Mouse (Mus musculus) right cerebral cortex, postnatal 25 days (tissue): Measurements from ENCODE around the gene Psmb8.

Experiments used
- DNase-seq: peaks from one replicate; pipeline ENCODE4 v3.0.0; 2022

The Psmb8 gene

DNA sequence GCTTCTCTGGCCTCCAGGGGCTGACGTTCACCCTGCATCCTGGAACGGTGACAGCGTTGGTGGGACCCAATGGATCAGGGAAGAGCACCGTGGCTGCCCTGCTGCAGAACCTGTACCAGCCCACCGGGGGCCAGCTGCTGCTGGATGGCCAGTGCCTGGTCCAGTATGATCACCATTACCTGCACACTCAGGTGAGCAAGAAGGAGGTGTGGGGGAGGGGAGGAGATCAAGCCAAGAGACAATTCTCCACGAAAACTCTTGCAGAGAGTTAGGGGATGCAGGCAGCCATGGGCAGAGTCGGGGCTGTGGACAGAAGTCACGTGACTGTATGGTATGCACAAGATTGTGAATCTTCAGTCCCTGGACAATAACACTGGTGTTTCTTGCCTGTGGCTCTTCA, 4.1 kb upstream of the Psmb8 start:
- no peak for DNase-seq

DNA sequence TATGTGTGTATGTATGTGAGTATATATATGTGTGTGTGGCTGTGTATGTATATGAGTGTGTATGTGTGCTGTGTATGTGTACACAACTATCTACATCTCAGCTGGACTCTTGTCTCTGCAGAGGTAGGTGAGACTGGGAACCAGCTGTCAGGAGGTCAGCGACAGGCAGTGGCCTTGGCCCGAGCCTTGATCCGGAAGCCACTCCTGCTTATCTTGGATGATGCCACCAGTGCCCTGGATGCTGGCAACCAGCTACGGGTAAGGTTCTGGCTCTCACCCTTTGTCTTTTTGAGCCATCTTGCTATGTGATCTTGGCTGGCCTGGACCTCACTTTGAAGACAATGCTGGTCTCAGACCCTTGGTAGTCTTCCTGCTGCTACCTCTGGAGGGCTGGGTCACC, 2.8 kb upstream of the Psmb8 start:
- DNase-seq: no peak

DNA sequence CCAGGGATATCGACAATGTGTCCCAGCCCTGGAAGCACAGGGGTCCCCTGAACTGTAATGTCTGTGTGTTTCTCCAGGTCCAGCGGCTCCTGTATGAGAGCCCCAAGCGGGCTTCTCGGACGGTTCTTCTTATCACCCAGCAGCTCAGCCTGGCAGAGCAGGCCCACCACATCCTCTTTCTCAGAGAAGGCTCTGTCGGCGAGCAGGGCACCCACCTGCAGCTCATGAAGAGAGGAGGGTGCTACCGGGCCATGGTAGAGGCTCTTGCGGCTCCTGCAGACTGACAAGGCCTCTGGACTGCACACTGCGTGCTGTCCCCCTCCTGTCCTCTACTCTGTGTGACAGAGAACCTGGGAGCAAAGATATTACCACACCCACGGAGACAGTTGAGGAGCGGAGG, 1.0 kb upstream of the Psmb8 start:
- no peak for DNase-seq

DNA sequence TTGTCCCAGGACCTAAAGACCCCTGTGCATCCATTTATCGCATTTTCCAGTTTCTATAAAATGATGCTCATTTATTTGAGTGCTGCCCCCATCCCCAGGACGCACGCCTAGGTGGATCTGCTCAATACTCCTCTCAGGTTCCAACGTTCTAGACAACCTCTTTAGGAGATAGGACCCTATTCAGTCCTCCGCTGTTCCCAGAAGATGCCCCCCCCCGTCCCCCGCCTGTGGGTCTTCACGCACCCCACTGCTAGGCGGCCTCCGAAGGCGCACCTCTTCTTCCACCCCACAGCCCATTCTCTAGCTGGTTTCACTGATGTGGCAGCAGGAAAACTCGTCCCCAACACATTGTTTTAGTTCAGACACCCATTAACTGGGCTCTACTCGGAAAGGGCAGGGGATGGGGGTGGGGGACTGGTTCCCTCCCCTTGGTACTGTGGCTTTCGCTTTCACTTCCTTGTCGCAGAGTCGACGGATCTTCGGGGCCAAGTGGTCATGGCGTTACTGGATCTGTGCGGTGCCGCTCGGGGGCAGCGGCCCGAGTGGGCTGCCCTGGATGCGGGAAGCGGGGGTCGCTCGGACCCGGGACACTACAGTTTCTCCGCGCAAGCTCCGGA, 491 bp downstream of the Psmb8 start:
- no peak for DNase-seq

DNA sequence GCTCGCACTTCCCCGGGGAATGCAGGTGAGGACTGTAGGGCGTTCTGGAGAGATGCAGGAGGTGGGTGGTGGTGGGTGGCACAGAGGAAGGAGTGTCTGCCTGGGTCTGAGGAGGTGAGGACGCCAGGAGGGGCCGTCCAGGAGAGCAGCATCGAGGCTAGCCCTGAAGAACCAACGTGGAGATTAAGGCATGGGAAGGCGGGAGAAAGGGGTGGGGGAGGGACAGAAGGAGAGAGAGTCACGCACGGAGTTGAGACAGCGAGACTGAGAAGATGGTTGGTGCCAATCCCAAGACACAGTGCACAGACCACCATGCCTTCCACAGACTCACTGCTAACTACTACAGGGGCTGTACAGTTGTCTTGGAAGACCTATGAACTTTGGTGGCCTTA, 996 bp downstream of the Psmb8 start:
- DNase-seq: no peak

DNA sequence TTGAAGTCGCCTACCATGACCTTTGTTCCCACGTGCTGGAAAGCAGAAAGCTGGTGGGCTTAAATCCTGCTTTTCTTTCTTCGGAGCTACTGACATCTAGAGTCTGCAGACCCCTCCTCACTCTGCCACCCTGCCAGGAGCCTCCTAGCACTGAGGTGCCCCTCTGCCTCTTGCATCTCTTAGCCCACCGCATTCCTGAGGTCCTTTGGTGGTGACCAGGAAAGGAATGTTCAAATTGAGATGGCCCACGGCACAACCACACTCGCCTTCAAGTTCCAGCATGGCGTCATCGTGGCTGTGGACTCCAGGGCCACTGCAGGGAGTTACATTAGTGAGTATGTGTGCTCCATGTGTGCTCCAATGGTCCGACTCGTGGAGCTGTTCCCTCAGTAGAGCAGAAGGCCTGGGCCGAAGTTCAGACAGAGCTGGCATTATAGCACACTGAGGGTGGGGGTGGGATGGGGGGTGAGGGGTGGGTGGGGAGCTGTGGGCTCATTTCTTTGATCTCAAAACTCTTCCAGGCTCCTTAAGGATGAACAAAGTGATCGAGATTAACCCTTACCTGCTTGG, 1.6 kb downstream of the Psmb8 start:
- DNase-seq: no peak

DNA sequence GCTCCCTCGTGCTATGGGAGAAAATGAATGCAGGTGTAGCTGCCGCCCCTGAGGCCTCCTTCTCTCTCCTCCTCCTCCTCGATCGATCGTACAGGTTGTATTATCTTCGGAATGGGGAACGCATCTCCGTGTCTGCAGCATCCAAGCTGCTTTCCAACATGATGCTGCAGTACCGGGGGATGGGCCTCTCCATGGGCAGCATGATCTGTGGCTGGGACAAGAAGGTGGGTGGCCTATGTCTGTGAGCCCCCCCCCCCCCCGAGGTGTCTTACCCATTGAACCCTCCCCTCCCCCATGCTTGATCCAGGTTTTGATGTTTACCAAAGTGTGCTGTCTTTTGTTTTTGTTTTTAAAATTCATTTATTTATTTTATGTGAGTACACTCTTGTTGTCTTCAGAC, 2.5 kb downstream of the Psmb8 start:
- no peak for DNase-seq

DNA sequence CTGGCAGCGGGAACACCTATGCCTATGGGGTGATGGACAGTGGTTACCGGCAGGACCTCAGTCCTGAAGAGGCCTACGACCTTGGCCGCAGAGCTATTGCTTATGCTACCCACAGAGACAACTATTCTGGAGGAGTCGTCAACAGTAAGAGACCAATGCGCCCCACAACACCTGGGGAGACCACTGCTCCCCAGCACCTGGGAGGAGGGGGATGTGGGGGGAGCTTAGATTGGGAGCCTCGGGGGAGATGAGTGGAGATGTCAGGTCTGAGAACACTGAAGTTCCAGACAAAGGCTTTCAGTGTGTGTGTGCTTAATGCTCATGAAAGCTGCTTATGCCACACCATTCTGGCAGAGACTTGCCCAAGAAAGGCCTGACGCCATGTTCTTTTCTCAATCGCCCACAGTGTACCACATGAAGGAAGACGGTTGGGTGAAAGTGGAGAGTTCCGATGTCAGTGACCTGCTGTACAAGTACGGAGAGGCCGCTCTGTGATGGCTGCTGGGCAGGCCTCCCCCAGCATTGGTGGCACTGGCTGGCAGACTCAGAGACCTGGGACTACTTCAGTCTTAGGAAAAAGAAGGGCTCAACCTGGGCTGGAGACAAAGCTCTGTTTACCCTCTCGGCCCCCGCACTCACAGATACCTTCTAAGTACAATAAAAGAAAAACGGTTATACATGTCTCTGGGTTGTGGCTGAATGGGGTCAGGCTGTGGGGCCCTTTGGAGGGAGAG, 3.4 kb downstream of the Psmb8 start:
- no peak for DNase-seq

DNA sequence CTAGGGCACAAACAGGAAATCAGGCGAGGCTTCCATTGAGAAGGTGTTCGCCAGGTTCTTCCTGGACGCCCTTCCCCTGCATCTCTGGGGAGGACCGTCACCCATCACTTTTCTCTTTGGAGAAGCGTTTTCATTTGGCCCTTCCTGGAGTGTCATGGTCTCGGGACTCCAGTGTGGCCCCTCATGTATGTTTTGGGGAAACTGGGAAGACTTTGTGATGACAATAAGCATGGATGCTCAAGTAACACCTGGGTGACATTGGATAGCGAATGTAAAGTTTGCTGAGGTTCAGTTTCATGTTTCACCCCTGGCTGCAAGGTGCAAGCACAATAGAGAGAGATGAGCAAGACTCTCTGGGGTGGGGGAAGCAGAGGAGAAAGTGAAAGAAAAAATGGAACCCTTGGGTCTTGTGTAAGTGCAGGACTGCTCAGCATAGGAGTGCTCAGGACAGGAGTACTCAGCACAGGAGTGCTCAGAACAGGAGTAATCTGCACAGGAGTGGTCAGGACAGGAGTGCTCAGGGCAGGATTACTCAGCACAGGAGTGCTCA, 4.1 kb downstream of the Psmb8 start:
- no peak for DNase-seq

DNA sequence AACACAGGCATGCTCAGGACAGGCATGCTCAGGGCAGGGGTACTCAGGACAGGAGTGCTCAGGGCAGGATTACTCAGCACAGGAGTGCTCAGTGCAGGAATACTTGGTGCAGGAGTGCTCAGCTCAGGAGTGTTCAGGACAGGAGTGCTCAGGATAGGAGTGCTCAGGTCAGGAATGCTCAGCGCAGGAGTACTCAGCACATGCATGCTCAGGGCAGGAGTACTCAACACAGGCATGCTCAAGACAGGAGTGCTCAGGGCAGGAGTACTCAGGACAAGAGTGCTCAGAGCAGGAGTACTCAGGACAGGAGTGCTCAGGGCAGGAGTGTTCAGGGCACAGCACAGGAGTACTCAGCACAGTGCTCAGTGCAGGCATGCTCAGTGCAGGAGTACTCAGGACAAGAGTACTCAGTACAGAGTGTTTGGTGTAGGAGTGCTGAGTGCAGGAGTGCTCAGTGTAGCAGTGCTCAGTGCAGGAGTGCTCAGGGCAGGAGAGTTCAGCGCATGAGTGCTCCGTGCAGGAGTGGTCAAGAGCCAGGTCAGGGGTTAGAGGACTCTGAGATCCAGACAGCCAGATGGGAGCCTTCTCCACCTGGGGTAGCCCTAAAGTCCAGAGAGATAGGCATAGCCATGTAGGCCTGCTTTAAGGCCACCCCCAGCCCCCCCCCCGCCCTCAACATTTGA, 5.4 kb downstream of the Psmb8 start:
- no peak for DNase-seq

DNA sequence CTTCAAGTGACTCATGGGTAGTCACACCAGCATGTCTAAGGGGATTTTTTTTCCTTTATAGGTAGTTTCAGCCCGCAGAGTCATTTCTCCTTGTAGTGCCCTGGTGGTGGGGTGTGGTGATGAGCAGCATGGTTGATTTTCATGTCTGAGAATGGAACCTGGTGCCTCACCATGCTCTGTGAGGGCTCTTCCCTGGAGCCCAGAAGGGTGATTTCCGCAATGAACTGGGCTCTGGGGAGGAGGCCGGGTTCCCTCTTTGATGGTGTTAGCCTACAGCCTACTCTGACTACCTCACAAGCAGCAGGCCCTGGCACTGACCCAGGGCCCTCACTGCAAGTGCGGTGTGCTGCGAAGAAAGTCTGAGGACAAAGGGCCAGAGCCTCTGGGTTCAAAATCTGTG, 5.9 kb downstream of the Psmb8 start, which contains the start of gene Tap2:
TSS of gene Tap2 (plus strand) at position 84 of the 400 bp plus-strand sequence.
- no peak for DNase-seq

DNA sequence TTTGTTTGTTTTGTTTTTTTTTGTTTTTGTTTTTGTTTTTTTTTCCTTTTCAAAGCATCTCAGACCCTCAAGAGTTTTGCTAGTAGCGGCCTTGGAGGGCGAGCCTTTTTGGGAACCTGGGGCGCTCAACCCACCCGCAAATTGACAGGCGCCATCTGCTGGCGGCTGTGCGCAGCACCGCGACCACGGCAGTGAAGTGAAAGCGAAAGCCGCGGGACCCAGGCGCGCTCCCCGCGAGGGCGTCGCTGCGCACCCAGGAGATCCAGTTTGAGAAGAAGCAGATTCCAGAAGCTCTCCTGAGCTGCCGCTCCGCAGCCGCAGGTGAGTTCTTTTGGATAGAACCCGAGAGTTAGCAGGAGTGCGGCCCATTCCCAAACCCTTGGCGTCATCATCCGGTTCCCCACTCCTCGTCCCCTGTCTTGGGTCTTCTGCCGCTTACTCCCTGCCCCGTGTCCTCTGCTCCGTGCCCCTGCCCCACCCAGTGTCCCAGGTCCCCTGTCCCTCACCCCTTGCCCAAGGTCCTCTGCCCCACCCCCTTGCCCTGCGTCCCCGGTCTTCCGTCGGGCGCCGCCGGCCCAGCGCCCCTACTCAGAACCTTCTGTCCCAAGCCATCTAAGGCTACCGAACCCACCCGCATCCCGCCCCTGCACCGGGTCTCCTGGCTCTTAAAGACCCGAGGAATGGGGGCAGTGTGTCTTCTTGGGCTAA, 6.9 kb downstream of the Psmb8 start:
- DNase-seq: peak; percentile 82

DNA sequence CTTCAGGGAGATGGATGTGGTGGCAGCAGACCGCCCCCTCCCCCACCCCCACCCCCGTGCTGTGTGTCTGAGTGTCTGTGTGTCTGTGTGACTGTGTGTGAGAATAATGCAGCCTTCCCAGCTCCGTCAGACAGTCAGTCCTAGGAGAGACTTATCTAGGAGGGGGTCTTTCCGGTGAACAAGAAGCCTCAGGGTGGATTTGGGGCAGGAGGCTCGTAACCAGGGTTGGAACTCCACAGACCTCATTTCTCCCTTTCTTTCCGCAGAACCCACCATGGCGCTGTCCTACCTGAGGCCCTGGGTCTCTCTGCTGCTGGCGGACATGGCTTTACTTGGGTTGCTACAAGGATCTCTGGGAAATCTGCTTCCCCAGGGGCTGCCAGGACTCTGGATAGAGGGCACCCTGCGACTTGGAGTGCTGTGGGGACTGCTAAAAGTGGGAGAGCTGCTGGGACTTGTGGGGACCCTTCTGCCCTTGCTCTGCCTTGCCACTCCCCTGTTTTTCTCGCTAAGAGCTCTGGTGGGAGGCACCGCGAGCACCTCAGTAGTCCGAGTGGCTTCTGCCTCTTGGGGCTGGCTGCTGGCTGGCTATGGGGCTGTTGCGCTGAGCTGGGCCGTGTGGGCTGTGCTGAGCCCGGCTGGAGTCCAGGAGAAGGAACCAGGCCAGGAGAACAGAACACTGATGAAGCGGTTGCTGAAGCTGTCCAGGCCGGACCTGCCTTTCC, 7.7 kb downstream of the Psmb8 start:
- no peak for DNase-seq

DNA sequence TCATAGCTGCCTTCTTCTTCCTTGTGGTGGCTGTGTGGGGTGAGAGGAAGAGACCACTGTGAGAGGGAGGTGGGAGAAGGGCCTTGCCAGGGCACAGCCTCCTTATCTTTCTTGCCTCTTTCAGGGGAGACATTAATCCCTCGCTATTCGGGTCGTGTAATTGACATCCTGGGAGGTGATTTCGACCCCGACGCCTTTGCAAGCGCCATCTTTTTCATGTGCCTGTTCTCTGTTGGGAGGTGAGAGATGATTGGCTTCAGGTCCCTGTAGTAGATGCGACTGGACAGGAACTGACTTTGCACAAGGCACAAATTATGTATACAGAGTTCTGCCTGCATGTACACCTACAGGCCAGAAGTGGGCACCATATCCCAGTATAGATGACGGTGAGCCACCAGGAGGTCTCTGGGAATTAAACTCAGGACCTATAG, 8.2 kb downstream of the Psmb8 start:
- no peak for DNase-seq

DNA sequence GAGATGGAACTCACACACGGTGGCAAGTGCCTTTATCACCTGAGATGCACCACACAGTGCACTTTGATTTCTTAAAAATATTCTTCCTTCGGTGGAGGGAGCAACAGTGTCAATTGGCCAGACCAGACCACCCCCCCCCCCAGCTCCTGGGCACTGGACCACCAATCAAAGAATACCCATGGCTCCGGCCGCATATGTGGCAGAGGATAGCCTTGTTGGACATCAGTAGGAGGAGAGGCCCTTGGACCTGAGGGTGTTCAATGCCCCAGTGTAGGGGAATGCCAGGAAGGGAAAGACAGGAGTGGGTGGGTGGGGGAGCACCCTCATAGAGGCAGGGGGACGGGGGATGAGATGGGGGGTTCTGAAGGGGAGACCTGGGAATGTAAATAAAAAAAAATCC, 9.2 kb downstream of the Psmb8 start:
- no peak for DNase-seq

DNA sequence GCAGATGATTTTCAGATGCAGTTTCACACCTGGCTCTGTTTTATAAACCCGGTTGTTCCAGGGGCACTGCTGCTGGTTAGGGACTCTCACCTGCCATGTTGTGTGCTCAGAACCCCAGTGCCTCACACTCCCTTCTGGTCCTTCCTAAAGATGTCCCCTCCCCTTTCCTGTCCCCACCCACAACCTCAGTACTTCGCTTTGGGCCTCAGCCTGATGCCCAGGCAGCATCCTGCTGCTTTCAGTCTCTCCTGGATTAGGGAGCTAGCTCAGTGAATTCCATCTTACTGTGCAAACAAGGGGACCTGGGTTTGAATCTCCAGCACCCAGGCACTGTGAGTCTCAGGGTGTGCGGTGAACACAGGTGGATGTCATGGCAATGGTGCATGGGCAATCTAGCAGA, 9.9 kb downstream of the Psmb8 start:
- no peak for DNase-seq

DNA sequence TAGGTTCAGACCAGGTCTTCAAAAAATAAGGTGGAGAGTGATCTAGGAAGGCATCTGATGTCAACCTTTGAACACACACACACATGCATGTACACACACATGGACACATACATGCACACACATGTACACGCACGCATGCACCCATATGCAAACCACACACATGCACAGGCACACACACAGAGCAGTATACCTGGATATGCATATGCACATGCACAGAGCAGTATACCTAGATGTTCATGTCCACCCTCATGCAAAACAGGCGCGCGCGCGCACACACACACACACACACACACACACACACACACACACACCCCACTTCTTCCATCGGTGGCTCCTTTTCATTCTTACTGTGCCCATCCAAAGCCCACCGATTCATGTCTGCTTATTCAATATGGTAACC, 10.3 kb downstream of the Psmb8 start:
- no peak for DNase-seq

DNA sequence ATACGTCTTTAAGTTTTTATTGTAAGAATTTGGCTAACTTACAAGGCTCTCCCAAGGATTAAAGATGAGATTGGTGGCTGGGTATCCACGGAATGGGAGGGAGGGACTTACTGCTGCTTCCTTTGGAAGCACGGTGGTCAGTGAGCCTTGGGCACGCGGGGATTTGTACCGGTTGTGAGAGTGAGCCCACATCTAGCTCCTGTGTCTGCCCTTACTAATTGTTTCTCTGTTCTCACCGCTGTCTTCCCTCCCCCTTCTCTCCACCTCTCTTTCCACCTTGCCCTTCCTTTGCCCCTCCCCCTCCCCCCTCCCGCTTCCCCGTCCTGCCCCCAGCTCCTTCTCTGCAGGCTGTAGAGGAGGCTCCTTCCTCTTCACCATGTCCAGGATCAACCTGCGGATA, 10.9 kb downstream of the Psmb8 start:
- DNase-seq: no peak

DNA sequence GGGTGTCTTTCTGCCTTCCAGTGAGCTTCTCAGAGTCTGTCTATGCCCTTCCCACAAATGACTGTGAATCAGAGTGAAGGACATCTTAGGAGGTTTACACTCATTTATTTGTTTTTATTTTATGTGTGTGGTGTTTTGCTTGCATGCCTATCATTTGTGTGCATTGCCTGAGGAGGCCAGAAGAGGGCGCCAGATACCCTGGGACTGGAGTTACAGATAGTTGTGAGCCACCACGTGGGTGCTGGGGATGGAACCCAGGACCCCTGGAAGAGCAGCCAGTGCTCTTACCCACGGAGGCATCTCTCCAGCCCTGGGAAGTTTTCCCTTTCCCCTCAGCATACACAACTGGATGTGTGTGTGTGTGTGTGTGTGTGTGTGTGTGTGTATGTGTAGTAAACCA, 12.2 kb downstream of the Psmb8 start:
- DNase-seq: no peak

DNA sequence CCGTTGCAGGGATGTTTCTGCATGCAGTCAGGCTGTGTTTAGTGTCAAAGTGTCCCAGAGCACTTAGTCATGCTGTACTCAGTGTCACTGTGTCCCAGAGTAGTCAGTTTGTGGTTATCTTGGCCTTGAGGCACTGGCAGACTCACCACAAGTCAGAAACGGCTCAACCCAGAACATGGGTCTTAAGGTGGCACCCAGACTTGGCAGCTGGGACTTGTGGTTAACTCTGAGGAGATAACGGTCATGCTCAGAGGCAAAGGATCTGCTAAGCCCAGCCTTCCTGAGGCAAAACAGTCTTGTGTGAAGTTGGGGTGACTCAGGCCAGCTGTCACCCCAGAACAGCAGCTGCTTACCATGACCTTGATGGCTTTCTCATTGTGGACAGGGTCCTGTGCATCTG, 13.1 kb downstream of the Psmb8 start:
- DNase-seq: no peak

DNA sequence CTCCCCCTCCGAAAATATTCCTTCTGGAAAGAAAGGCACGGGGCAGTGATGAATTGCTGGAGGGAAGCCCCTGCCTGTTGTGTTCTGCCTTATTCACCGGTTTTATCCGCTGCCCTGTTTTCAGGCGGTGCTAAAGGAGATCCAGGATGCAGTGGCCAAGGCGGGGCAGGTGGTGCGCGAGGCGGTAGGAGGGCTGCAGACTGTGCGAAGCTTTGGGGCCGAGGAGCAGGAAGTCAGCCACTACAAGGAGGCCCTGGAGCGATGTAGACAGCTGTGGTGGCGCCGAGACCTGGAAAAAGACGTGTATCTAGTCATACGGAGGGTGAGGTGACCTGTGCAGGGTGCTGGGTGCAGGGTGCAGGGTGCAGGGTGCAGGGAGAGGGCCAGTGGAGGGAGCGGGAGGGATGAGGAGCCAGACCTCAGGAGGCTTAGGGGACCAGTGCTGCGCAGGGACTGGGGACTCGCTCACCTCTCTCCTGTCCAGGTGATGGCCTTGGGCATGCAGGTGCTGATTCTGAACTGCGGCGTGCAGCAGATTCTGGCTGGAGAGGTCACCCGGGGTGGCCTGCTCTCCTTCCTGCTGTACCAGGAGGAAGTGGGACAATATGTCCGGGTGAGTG, 14.3 kb downstream of the Psmb8 start:
- no peak for DNase-seq

DNA sequence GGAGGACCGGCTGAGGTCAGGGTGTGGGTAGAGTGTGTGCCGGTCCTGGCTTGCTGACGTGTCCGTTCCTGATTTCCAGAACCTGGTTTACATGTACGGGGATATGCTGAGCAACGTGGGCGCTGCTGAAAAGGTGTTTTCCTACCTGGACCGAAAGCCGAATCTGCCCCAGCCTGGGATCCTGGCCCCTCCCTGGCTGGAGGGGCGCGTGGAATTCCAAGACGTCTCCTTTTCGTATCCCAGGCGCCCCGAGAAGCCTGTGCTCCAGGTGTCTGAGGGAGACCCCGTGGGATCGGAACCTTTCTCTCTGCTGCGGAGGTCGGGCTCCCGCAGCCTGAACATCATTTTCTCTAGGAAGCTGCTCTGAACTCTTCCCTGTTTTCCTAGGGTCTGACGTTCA, 16.4 kb downstream of the Psmb8 start:
- no peak for DNase-seq
